In genomic region chr10:75859786-75860470, GRCm38 (mm10) we compare ENCODE assay signal across 8 mouse cellular contexts. TPM values are rescaled to one million over a fixed set of nuclear protein-coding genes. Genes with fewer than 3 reads are reported as not detected.
DNase-seq lines count a peak whose midpoint lies in the region; ATAC-seq and TF ChIP-seq lines count a peak whose summit lies in the region.
"Not testable (repeated sequence)": the region's sequence is repeated elsewhere in the genome, so short reads cannot be mapped to it uniquely, and the experiment has no call there.

Gene Mif (minus strand): TSS chr10:75860240.

- H3K4me2 ChIP-seq in forebrain, embryonic 14.5 days (ENCODE audit: low read length), result peak within 1 kb of the TSS; percentile 68

- peak; percentile 91 for ATAC-seq in cerebellum, adult (ENCODE audit: insufficient number of reproducible peaks, low FRiP score, low TSS enrichment)
- ATAC-seq in forebrain, embryonic 14.5 days, result peak; percentile 98
- peak; percentile 95 for ATAC-seq in neutrophil, adult 5-6 weeks (ENCODE audit: extremely low read depth, insufficient number of reproducible peaks, low FRiP score, poor library complexity, severe bottlenecking)

- DNase-seq in forebrain, embryonic 14.5 days (ENCODE audit: low spot score), result peak; percentile 96
- DNase-seq in heart, postnatal 14 days, result peak; percentile 84 to 92
- peak; percentile 76 to 89 for DNase-seq in layer of hippocampus, adult 18-20 months (ENCODE audit: low spot score in 2 of 2)
- DNase-seq in lung, adult 2 months, result peak; percentile 83
- peak; percentile 72 to 80 for DNase-seq in thymus, adult 18-20 months

- not testable (repeated sequence) for H3K9me3 ChIP-seq in ES-Bruce4 (replicated peaks; ENCODE audit: control insufficient read depth, insufficient read depth, low read length, poor library complexity, severe bottlenecking); forebrain, embryonic 14.5 days (replicated peaks; ENCODE audit: control insufficient read depth, low read length)

- H3K4me1 ChIP-seq in ES-Bruce4 (ENCODE audit: control insufficient read depth, insufficient read depth, low read length); lung, adult 2 months (ENCODE audit: control insufficient read depth, insufficient read depth, low read length): not testable (repeated sequence)
- H3K4me1 ChIP-seq in forebrain, embryonic 14.5 days (ENCODE audit: control insufficient read depth, insufficient read depth, low read length), result peaks cover 18% of the 10 kb centered on the region

- TF ChIP-seq EP300 in ES-Bruce4 (IDR thresholded peaks at IDR 0.05; ENCODE audit: insufficient read depth, low read depth, low read length), result peak; percentile 55; the same call in 1 of the 2 replicates

- TF ChIP-seq POLR2A in ES-Bruce4 (IDR thresholded peaks at IDR 0.05; ENCODE audit: insufficient read depth, low read length), result peak; percentile 94
- TF ChIP-seq POLR2A in lung, adult 2 months (IDR thresholded peaks at IDR 0.05; ENCODE audit: borderline replicate concordance, extremely low read depth, low read depth, low read length), result peak; percentile 68; the same call in 1 of the 2 replicates

- not testable (repeated sequence) for H3K27me3 ChIP-seq in ES-Bruce4 (ENCODE audit: control insufficient read depth, insufficient read depth, low read length, poor library complexity, severe bottlenecking); forebrain, embryonic 14.5 days (replicated peaks; ENCODE audit: control insufficient read depth, insufficient read depth, low read length)

- under 1% methylated on average over 34 of the region's 46 CpGs for WGBS in forebrain, embryonic 14.5 days
- WGBS in lung, adult 2 months, result under 1% methylated on average over 46 of the region's 46 CpGs

- peak within 1 kb of the TSS; percentile 80 for H3K27ac ChIP-seq in ES-Bruce4 (ENCODE audit: insufficient read depth, low read length)
- peak within 1 kb of the TSS; percentile 80 for H3K27ac ChIP-seq in forebrain, embryonic 14.5 days (ENCODE audit: low read depth, low read length)

- H3K4me3 ChIP-seq in ES-Bruce4 (ENCODE audit: low read depth, low read length), result peak within 1 kb of the TSS; percentile 96
- H3K4me3 ChIP-seq in forebrain, embryonic 14.5 days (ENCODE audit: low read depth, low read length), result peak within 1 kb of the TSS; percentile 66
- peak within 1 kb of the TSS; percentile 86 for H3K4me3 ChIP-seq in lung, adult 2 months (replicated peaks; ENCODE audit: extremely low read depth, low read depth, low read length)

- not testable (repeated sequence) for TF ChIP-seq CTCF in ES-Bruce4 (IDR thresholded peaks at IDR 0.05; ENCODE audit: low read depth, low read length); lung, adult 2 months (IDR thresholded peaks at IDR 0.05; ENCODE audit: insufficient read depth, low read length)

- intact Hi-C loops in heart, postnatal 14 days (cut with DNase I), result loop anchor here (5.0 kb wide), 1 partner anchor 223 kb away; no protein-coding TSS in a partner anchor

- peak within 1 kb of the TSS; percentile 97 for H3K9ac ChIP-seq in ES-Bruce4 (ENCODE audit: low read depth, poor library complexity, severe bottlenecking)
- peak within 1 kb of the TSS; percentile 88 for H3K9ac ChIP-seq in forebrain, embryonic 14.5 days (ENCODE audit: low read length)

- peaks cover 26% of the 10 kb centered on the region for H3K36me3 ChIP-seq in ES-Bruce4 (ENCODE audit: control insufficient read depth, insufficient read depth, low read length, poor library complexity, severe bottlenecking)
- peaks cover 16% of the 10 kb centered on the region for H3K36me3 ChIP-seq in forebrain, embryonic 14.5 days (ENCODE audit: control insufficient read depth, insufficient read depth, low read length)

RNA-seq across cellular contexts. Expression of gene Mif, which starts in this region (rescaled TPM):
- 1,651 and 1,929 TPM in 2 replicates for polyA plus RNA-seq in ES-Bruce4 (2011; ENCODE audit: insufficient read depth, insufficient read length, low read depth, missing spikeins)
- polyA plus RNA-seq in forebrain, embryonic 14.5 days (2014; fragmentation: Nextera tagmentation; extraction: Ambion mirVana), result 1,715 and 2,306 TPM in 2 replicates
- total RNA-seq in heart, postnatal 14 days (2021), result 100 to 1,000 TPM; 215 to 220 TPM
- 100 to 1,000 TPM; 477 to 485 TPM for total RNA-seq in layer of hippocampus, adult 18-20 months (2021)
- polyA plus RNA-seq in lung, adult 2 months (2012; rRNA removed), result 479 and 563 TPM in 2 replicates
- 54.1 and 62.7 TPM in 2 replicates for total RNA-seq in neutrophil, adult 5-6 weeks (2017)

Comparison
In these comparisons a context has a peak if more than half of its experiments do, and no peak if none do; other contexts are left out.
1. Peak in every context shown above with its lines: DNase-seq, ATAC-seq, H3K4me3 ChIP-seq and H3K27ac ChIP-seq.